Mouse (Mus musculus) hindbrain, embryonic 16.5 days (tissue): ENCODE data around the gene Gm10718. TPM values are rescaled to one million over a fixed set of nuclear protein-coding genes. Genes with fewer than 3 reads are reported as not detected.
"Not testable (repeated sequence)": the region's sequence is repeated elsewhere in the genome, so short reads cannot be mapped to it uniquely, and the experiment has no call there.

Experiments
- ATAC-seq: fragments of 200-750 bp; cut with Nextera tagmentation; 2 replicates; pipeline ENCODE4 v1.8.0; 2017; ENCODE audit warnings: moderate TSS enrichment, moderate library complexity
- H3K27ac ChIP-seq: fragments of 300-500 bp; sonication (generic); 2 replicates; pipeline ENCODE4 v1.5.1; 2014; ENCODE audit warnings: low read depth, mild to moderate bottlenecking, control low read depth, low read length, moderate library complexity
- H3K27me3 ChIP-seq: fragments of 300-500 bp; sonication (generic); replicated peaks from 2 replicates; pipeline ENCODE4 v1.6.1; 2014; ENCODE audit warnings: low read length; ENCODE audit not compliant: control insufficient read depth, insufficient read depth
- H3K36me3 ChIP-seq: fragments of 300-500 bp; sonication (generic); 2 replicates; pipeline ENCODE4 v1.6.1; 2014; ENCODE audit warnings: mild to moderate bottlenecking, low read length, moderate library complexity, mixed read lengths; ENCODE audit not compliant: control insufficient read depth, insufficient read depth
- H3K4me1 ChIP-seq: fragments of 300-500 bp; sonication (generic); 2 replicates; pipeline ENCODE4 v1.6.1; 2014; ENCODE audit warnings: low read depth, low read length; ENCODE audit not compliant: control insufficient read depth, insufficient read depth
- H3K4me2 ChIP-seq: fragments of 300-500 bp; sonication (generic); 2 replicates; pipeline ENCODE4 v1.6.1; 2014; ENCODE audit warnings: mild to moderate bottlenecking, low read length, control low read depth, moderate library complexity
- H3K4me3 ChIP-seq: fragments of 300-500 bp; sonication (generic); 2 replicates; pipeline ENCODE4 v1.5.1; 2014; ENCODE audit warnings: mild to moderate bottlenecking, low read length, control low read depth, moderate library complexity
- H3K9ac ChIP-seq: fragments of 300-500 bp; sonication (generic); 2 replicates; pipeline ENCODE4 v1.6.1; 2014; ENCODE audit warnings: low read depth, mild to moderate bottlenecking, control low read depth, low read length, moderate library complexity
- H3K9me3 ChIP-seq: fragments of 300-500 bp; sonication (generic); 2 replicates; pipeline ENCODE4 v1.6.1; 2014; ENCODE audit warnings: mild to moderate bottlenecking, low read length, moderate library complexity; ENCODE audit not compliant: control insufficient read depth
- WGBS: fragments of 180-500 bp; shearing (Covaris S2); extraction: QIAGEN DNeasy Blood & Tissue Kit; methylation state at CpG from one replicate; pipeline ENCODE4 v1.1.7; 2014; 5-methylcytosine and 5-hydroxymethylcytosine counted together
- polyA plus RNA-seq: library from polyadenylated mRNA; unstranded; fragments of >200 nt; fragmentation: Nextera tagmentation; extraction: Ambion mirVana; gene quantifications from 2 replicates; pipeline ENCODE4 v1.2.1, GENCODE M21; 2015

Gm10718 gene
- polyA plus RNA-seq, 1 experiment from 2014 or later, result 0.56 TPM

DNA sequence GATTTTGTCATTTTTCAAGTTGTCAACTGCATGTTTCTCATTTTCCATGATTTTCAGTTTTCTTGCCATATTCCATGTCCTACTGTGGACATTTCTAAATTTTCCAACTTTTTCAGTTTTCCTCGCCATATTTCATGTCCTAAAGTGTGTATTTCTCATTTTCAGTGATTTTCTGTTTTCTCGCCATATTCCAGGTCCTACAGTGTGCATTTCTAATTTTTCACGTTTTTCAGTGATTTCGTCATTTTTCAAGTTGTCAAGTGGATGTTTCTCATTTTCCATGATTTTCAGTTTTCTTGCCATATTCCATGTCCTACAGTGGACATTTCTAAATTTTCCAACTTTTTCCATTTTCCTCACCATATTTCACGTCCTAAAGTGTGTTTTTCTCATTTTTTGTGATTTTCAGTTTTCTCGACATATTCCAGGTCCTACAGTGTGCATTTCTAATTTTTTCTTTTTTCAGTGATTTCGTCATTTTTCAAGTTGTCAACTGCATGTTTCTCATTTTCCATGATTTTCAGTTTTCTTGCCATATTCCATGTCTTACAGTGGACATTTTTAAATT is 11.2 kb upstream of the Gm10718 start:
- not testable (repeated sequence) for ATAC-seq, H3K27ac ChIP-seq, H3K4me2 ChIP-seq, H3K4me1 ChIP-seq, H3K27me3 ChIP-seq, H3K36me3 ChIP-seq, H3K9ac ChIP-seq, H3K4me3 ChIP-seq, H3K9me3 ChIP-seq
- 78% methylated on average over 2 of the region's 7 CpGs for WGBS

DNA sequence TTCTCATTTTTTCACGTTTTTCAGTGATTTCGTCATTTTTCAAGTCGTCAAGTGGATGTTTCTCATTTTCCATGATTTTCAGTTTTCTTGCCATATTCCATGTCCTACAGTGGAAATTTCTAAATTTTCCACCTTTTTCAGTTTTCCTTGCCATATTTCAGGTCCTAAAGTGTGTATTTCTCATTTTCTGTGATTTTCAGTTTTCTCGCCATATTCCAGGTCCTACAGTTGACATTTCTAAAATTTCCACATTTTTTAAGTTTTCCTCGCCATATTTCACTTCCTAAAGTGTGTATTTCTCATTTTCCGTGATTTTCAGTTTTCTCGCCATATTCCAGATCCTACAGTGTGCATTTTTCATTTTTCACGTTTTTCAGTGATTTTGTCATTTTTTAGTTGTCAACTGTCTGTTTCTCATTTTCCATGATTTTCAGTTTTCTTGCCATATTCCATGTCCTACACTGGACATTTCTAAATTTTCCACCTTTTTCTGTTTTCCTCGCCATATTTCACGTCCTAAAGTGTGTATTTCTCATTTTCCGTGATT is 10.5 kb upstream of the Gm10718 start, which contains the start of gene Gm10721:
Gene Gm10721 (plus strand): TSS at position 408 of the 547 bp plus-strand sequence.
- not testable (repeated sequence) for H3K4me1 ChIP-seq, H3K9ac ChIP-seq, H3K4me3 ChIP-seq, H3K4me2 ChIP-seq, H3K36me3 ChIP-seq, H3K27me3 ChIP-seq, H3K27ac ChIP-seq, H3K9me3 ChIP-seq
- no CpG with 5 or more reads among the region's 11 CpGs for WGBS
- ATAC-seq, result peak; percentile 66; the same call in 1 of the 2 replicates

DNA sequence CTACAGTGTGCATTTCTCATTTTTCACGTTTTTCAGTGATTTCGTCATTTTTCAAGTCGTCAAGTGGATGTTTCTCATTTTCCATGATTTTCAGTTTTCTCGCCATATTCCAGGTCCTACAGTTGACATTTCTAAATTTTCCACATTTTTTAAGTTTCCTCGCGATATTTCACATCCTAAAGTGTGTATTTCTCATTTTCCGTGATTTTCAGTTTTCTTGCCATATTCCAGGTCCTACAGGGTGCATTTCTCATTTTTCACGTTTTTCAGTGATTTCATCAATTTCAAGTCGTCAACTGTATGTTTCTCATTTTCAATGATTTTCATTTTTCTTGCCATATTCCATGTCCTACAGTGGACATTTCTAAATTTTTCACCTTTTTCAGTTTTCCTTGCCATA is 8.0 kb upstream of the Gm10718 start, which contains the start of gene Gm10720:
Gene Gm10720 (plus strand): TSS at position 301 of the 400 bp plus-strand sequence.
- not testable (repeated sequence) for H3K4me2 ChIP-seq, H3K9me3 ChIP-seq, H3K4me3 ChIP-seq, H3K27me3 ChIP-seq, H3K9ac ChIP-seq, ATAC-seq, H3K36me3 ChIP-seq, H3K4me1 ChIP-seq, H3K27ac ChIP-seq
- WGBS, result 58% methylated on average over 4 of the region's 9 CpGs

DNA sequence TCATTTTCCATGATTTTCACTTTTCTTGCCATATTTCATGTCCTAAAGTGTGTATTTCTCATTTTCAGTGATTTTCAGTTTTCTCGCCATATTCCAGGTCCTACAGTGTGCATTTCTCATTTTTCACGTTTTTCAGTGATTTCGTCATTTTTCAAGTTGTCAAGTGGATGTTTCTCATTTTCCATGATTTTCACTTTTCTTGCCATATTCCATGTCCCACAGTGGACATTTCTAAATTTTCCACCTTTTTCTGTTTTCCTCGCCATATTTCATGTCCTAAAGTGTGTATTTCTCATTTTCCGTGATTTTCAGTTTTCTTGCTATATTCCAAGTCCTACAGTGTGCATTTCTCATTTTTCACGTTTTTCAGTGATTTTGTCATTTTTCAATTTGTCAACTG is 7.5 kb upstream of the Gm10718 start:
- 73% methylated on average over 4 of the region's 6 CpGs for WGBS
- not testable (repeated sequence) for H3K27ac ChIP-seq

DNA sequence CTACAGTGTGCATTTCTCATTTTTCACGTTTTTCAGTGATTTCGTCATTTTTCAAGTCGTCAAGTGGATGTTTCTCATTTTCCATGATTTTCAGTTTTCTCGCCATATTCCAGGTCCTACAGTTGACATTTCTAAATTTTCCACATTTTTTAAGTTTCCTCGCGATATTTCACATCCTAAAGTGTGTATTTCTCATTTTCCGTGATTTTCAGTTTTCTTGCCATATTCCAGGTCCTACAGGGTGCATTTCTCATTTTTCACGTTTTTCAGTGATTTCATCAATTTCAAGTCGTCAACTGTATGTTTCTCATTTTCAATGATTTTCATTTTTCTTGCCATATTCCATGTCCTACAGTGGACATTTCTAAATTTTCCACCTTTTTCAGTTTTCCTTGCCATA is 6.2 kb upstream of the Gm10718 start, which contains the start of gene Gm10719:
Gene Gm10719 (plus strand): TSS at position 301 of the 400 bp plus-strand sequence.
- not testable (repeated sequence) for ATAC-seq, H3K27me3 ChIP-seq, H3K27ac ChIP-seq, H3K36me3 ChIP-seq, H3K4me1 ChIP-seq, H3K9me3 ChIP-seq, H3K4me2 ChIP-seq, H3K9ac ChIP-seq, H3K4me3 ChIP-seq
- WGBS, result no CpG with 5 or more reads among the region's 9 CpGs

More for the DNA sequence above, 7.5 kb upstream of the Gm10718 start:
- H3K4me1 ChIP-seq, H3K4me3 ChIP-seq, H3K27me3 ChIP-seq, H3K4me2 ChIP-seq, H3K9me3 ChIP-seq, H3K36me3 ChIP-seq, H3K9ac ChIP-seq, ATAC-seq: not testable (repeated sequence)

DNA sequence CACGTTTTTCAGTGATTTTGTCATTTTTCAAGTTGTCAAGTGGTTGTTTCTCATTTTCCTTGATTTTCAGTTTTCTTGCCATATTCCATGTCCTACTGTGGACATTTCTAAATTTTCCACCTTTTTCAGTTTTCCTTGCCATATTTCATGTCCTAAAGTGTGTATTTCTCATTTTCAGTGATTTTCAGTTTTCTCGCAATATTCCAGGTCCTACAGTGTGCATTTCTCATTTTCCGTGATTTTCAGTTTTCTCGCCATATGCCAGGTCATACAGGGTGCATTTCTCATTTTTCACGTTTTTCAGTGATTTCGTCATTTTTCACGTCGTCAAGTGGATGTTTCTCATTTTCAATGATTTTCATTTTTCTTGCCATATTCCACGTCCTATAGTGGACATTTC is 4.4 kb upstream of the Gm10718 start:
- not testable (repeated sequence) for H3K9ac ChIP-seq, H3K4me1 ChIP-seq, H3K4me3 ChIP-seq, H3K36me3 ChIP-seq, H3K4me2 ChIP-seq, H3K9me3 ChIP-seq, H3K27ac ChIP-seq, ATAC-seq, H3K27me3 ChIP-seq
- 62% methylated on average over 9 of the region's 9 CpGs for WGBS

DNA sequence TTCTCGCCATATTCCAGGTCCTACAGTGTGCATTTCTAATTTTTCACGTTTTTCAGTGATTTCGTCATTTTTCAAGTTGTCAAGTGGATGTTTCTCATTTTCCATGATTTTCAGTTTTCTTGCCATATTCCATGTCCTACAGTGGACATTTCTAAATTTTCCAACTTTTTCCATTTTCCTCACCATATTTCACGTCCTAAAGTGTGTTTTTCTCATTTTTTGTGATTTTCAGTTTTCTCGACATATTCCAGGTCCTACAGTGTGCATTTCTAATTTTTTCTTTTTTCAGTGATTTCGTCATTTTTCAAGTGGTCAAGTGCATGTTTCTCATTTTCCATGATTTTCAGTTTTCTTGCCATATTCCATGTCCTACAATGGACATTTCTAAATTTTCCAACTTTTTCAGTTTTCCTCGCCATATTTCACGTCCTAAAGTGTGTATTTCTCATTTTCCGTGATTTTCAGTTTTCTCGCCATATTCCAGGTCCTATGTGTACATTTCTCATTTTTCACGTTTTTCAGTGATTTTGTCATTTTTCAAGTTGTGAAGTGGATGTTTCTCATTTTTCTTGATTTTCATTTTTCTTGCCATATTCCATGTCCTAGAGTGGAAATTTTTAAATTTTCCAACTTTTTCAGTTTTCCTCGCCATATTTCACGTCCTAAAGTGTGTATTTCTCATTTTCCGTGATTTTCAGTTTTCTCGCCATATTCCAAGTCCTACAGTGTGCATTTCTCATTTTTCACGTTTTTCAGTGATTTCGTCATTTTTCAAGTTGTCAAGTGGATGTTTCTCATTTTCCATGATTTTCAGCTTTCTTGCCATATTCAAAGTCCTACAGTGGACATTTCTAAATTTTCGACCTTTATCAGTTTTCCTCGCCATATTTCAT is 3.3 kb upstream of the Gm10718 start:
- H3K4me3 ChIP-seq, H3K9ac ChIP-seq, H3K36me3 ChIP-seq, H3K27me3 ChIP-seq, H3K9me3 ChIP-seq, H3K4me1 ChIP-seq, H3K27ac ChIP-seq, H3K4me2 ChIP-seq: not testable (repeated sequence)
- 82% methylated on average over 11 of the region's 19 CpGs for WGBS
- ATAC-seq, result peak; percentile 69; the same call in 1 of the 2 replicates

DNA sequence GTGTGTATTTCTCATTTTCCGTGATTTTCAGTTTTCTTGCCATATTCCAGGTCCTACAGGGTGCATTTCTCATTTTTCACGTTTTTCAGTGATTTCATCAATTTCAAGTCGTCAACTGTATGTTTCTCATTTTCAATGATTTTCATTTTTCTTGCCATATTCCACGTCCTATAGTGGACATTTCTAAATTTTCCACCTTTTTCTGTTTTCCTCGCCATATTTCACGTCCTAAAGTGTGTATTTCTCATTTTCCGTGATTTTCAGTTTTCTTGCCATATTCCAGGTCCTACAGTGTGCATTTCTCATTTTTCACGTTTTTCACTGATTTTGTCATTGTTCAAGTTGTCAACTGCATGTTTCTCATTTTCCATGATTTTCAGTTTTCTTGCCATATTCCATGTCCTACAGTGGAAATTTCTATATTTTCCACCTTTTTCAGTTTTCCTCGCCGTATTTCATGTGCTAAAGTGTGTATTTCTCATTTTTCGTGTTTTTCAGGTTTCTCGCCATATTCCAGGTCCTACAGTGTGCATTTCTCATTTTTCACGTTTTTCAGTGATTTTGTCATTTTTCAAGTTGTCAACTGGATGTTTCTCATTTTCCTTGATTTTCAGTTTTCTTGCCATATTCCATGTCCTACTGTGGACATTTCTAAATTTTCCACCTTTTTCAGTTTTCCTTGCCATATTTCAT is 885 bp upstream of the Gm10718 start:
- WGBS, result 75% methylated on average over 9 of the region's 13 CpGs
- H3K27ac ChIP-seq, H3K4me3 ChIP-seq, H3K4me1 ChIP-seq, ATAC-seq, H3K36me3 ChIP-seq, H3K9me3 ChIP-seq, H3K4me2 ChIP-seq, H3K27me3 ChIP-seq, H3K9ac ChIP-seq: not testable (repeated sequence)
